Mouse (Mus musculus): ENCODE measurements around the gene Itprip. TPM values are rescaled to one million over a fixed set of nuclear protein-coding genes. Genes with fewer than 3 reads are reported as not detected.

Gene Itprip
- total and polyA plus RNA-seq, 2 experiments from 2014 or later: 1.5 to 3.5 TPM

DNA sequence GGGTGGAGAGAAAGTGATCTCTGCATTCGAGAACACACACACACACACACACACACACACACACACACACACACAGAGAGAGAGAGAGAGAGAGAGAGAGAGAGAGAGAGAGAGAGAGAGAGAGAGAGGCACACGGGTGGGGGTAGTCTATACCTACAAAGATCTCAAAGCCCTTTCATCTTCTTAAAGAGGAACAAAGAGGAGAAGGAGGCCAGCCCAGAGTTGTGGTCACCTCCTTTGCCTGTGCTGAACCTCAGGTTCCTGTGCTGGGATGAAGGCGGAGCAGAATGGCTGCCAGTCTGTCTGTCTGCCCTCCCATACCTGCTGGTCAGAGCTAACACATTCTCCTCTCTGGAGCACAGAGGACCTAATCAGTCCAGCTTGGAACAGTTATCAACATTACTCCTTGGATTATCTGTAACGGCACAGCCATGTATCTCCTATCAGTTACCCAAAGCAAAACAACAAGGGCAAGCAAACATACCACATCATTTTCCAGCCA, 8.9 kb downstream of the Itprip start:
- DNase-seq (ENCODE audit: low spot score) (no peak), ATAC-seq (ENCODE audit: low FRiP score) (no peak)
- Histone ChIP-seq H3K9ac (replicated peaks; ENCODE audit: low read length, poor library complexity, severe bottlenecking) (0 out of 2 replicates have a peak overlapping the region, but pooled peaks have one; percentile 51), H3K36me3 (ENCODE audit: insufficient read depth, low read length) (no peaks in the 10 kb centered on the region), H3K27ac (ENCODE audit: low read depth, low read length) (no peak overlapping the region), H3K4me2 (ENCODE audit: low read depth, low read length, poor library complexity, severe bottlenecking) (0 out of 2 replicates have a peak overlapping the region, but pooled peaks have one; percentile 44), H3K9me3 (ENCODE audit: low read length) (no peaks in the 10 kb centered on the region), H3K4me3 (ENCODE audit: low read depth, low read length) (no peak overlapping the region), H3K27me3 (ENCODE audit: insufficient read depth, low read length) (no peaks in the 10 kb centered on the region), H3K4me1 (ENCODE audit: insufficient read depth, low read length) (no peaks in the 10 kb centered on the region)
- 31% methylated on average over 4 of the region's 4 CpGs for WGBS
- TF ChIP-seq CTCF (IDR thresholded peaks at IDR 0.05): no peak

DNA sequence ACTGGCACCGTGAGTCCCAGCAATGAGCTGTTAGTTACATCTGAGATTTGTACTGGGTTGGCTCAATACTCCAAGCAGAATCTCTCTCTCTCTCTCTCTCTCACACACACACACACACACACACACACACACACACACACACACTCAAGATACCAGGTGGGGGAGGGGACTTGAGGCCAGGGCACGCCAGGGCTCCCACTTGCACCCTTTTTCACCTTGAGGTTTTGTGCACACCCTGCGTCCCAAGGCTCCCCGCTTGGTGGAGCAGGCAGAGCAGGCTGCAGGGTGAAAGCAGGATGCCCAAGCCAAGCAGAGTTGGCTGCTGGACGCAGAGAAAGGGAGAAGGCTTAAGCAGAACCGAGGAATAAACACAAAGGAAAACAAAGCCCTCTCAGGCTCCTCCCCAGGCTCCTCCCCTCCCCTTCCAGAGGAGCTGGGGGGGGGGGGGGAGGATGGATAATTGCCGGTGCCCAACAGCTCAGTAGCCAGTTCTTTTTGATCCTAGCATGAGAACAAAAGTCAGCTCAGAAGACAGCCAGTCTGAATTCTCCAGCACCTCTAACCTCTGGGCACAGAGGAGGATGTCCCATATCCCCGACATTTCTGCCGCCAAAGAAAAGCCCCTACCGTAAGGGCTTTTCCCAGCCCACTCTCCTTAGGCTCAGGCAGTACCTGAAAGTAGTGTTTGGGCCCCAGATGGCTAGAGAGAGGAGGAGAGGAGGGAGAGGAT, 9.5 kb downstream of the Itprip start:
- peak overlapping the region; percentile 51; the same call in 1 of the 2 replicates for H3K9ac ChIP-seq (replicated peaks; ENCODE audit: low read length, poor library complexity, severe bottlenecking)
- 2% methylated on average over 9 of the region's 10 CpGs for WGBS
- ATAC-seq (ENCODE audit: low FRiP score) (peak; percentile 65), DNase-seq (ENCODE audit: low spot score) (peak; percentile 45)
- H3K4me2 ChIP-seq (ENCODE audit: low read depth, low read length, poor library complexity, severe bottlenecking): peak overlapping the region; percentile 44
- no peaks in the 10 kb centered on the region for H3K9me3 ChIP-seq (ENCODE audit: low read length)
- no peaks in the 10 kb centered on the region for H3K27me3 ChIP-seq (ENCODE audit: insufficient read depth, low read length)
- H3K27ac ChIP-seq (ENCODE audit: low read depth, low read length): peak overlapping the region; percentile 49
- no peak overlapping the region; the same call in 1 of the 2 replicates for H3K4me3 ChIP-seq (ENCODE audit: low read depth, low read length)
- TF ChIP-seq CTCF (IDR thresholded peaks at IDR 0.05): peak; percentile 43
- no peaks in the 10 kb centered on the region for H3K36me3 ChIP-seq (ENCODE audit: insufficient read depth, low read length)
- no peaks in the 10 kb centered on the region for H3K4me1 ChIP-seq (ENCODE audit: insufficient read depth, low read length)

DNA sequence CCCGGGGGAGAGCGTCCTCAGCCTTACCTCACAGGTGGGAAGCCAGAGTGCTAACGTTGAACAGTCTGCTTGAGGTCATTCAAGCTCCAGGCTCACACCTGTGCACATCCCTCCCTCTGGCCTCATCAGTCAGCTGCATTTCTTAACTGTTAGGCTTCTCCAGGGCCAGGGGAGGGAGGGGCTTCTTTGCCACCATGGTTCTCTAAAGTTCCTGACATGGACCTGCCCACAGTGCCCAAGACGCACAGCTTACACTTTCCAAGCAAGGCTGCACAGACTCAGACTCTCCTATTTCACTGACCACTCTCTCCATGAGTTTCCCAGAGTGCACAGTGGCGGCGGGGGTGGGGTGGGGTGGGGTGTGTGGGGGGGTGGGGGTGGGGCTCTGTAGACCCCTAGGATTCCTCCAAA, 10.1 kb downstream of the Itprip start:
- Histone ChIP-seq H3K4me1 (ENCODE audit: insufficient read depth, low read length) (no peaks in the 10 kb centered on the region), H3K4me2 (ENCODE audit: low read depth, low read length, poor library complexity, severe bottlenecking) (no peak overlapping the region; the same call in 1 of the 2 replicates), H3K27me3 (ENCODE audit: insufficient read depth, low read length) (no peaks in the 10 kb centered on the region), H3K36me3 (ENCODE audit: insufficient read depth, low read length) (no peaks in the 10 kb centered on the region), H3K9me3 (ENCODE audit: low read length) (no peaks in the 10 kb centered on the region), H3K9ac (replicated peaks; ENCODE audit: low read length, poor library complexity, severe bottlenecking) (no peak overlapping the region), H3K4me3 (ENCODE audit: low read depth, low read length) (no peak overlapping the region), H3K27ac (ENCODE audit: low read depth, low read length) (no peak overlapping the region)
- DNase-seq (ENCODE audit: low spot score) (no peak), ATAC-seq (ENCODE audit: low FRiP score) (no peak)
- WGBS: 21% methylated on average over 6 of the region's 6 CpGs
- TF ChIP-seq CTCF (IDR thresholded peaks at IDR 0.05): no peak

DNA sequence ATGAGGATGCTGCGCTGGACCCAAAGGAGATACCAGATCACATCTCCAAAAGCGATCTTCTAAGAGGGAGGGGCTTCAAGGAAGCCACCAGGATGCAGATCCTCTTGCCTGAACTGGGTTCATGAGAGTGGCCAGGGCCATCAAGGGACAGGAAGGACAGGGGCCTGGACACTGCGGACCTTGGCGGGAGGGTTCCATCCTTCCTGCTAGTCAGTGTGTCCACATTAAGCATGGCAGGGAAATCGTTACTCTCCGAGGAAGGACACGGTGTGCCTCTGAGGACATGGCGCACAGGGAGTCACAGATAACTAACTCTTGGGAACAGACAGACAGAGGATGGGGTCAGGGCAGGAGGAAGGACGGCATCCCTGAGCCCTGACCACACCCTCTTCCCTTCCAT, 11.5 kb downstream of the Itprip start:
- Histone ChIP-seq H3K4me3 (ENCODE audit: low read depth, low read length) (no peak overlapping the region), H3K9ac (replicated peaks; ENCODE audit: low read length, poor library complexity, severe bottlenecking) (no peak overlapping the region), H3K36me3 (ENCODE audit: insufficient read depth, low read length) (no peaks in the 10 kb centered on the region), H3K4me2 (ENCODE audit: low read depth, low read length, poor library complexity, severe bottlenecking) (no peak overlapping the region), H3K27me3 (ENCODE audit: insufficient read depth, low read length) (no peaks in the 10 kb centered on the region), H3K27ac (ENCODE audit: low read depth, low read length) (no peak overlapping the region), H3K9me3 (ENCODE audit: low read length) (no peaks in the 10 kb centered on the region), H3K4me1 (ENCODE audit: insufficient read depth, low read length) (no peaks in the 10 kb centered on the region)
- WGBS: 92% methylated on average over 9 of the region's 9 CpGs
- no peak for DNase-seq (ENCODE audit: low spot score)
- TF ChIP-seq CTCF (IDR thresholded peaks at IDR 0.05): no peak
- no peak for ATAC-seq (ENCODE audit: low FRiP score)

DNA sequence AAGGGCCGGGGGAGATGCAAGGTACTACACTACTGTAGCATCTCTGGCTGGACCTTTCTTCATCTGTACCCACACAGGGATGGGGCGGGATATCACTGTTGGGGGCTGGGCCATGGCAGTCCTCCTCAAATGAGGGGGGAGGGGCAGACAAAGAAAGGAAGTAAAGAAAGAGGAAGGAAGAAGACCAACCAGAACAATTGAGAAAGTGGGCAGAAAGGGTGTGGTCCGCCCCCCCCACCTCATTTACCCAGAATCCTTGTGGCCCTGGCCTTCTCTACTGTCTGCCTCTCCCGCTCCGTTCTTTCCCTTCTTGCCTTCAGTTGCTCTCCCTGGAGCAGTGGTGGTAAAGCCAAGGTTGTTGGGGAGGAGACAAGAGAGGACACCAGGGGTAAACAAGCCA, 13.5 kb downstream of the Itprip start:
- H3K4me1 ChIP-seq (ENCODE audit: insufficient read depth, low read length): no peaks in the 10 kb centered on the region
- no peaks in the 10 kb centered on the region for H3K27me3 ChIP-seq (ENCODE audit: insufficient read depth, low read length)
- no peaks in the 10 kb centered on the region for H3K36me3 ChIP-seq (ENCODE audit: insufficient read depth, low read length)
- no peaks in the 10 kb centered on the region for H3K9me3 ChIP-seq (ENCODE audit: low read length)
- no peak overlapping the region for H3K9ac ChIP-seq (replicated peaks; ENCODE audit: low read length, poor library complexity, severe bottlenecking)
- no peak overlapping the region for H3K4me3 ChIP-seq (ENCODE audit: low read depth, low read length)
- WGBS: 93% methylated on average over 5 of the region's 5 CpGs
- H3K27ac ChIP-seq (ENCODE audit: low read depth, low read length): no peak overlapping the region
- no peak overlapping the region for H3K4me2 ChIP-seq (ENCODE audit: low read depth, low read length, poor library complexity, severe bottlenecking)
- TF ChIP-seq CTCF (IDR thresholded peaks at IDR 0.05): no peak
- no peak for DNase-seq (ENCODE audit: low spot score)
- ATAC-seq (ENCODE audit: low FRiP score): no peak

DNA sequence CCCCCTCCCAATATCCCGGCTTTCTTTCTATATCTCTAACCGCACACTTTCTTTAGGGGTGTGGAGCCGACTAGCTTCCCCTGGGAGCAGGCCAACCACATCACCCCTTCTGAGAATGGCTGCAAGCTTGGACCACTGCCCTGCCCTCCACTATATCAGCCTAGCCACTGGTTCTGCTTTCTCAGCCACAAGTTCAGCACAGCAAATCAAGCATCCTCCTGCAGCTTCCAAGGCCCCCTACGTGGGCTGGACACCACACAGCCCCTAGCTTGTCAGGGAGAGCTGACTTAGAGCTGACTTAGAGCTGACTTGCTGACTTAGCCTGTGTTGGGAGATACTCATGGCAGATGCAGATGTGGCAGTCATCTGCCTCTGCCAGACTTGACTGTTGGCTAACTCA, 14.0 kb downstream of the Itprip start:
- DNase-seq (ENCODE audit: low spot score) (no peak), ATAC-seq (ENCODE audit: low FRiP score) (no peak)
- Histone ChIP-seq H3K27me3 (ENCODE audit: insufficient read depth, low read length) (no peaks in the 10 kb centered on the region), H3K27ac (ENCODE audit: low read depth, low read length) (no peak overlapping the region), H3K36me3 (ENCODE audit: insufficient read depth, low read length) (no peaks in the 10 kb centered on the region), H3K4me3 (ENCODE audit: low read depth, low read length) (no peak overlapping the region), H3K4me2 (ENCODE audit: low read depth, low read length, poor library complexity, severe bottlenecking) (no peak overlapping the region), H3K4me1 (ENCODE audit: insufficient read depth, low read length) (no peaks in the 10 kb centered on the region), H3K9ac (replicated peaks; ENCODE audit: low read length, poor library complexity, severe bottlenecking) (no peak overlapping the region), H3K9me3 (ENCODE audit: low read length) (no peaks in the 10 kb centered on the region)
- 79% methylated on average over 4 of the region's 4 CpGs for WGBS
- TF ChIP-seq CTCF (IDR thresholded peaks at IDR 0.05): no peak

Data from midbrain, postnatal 0 days (tissue).